ENCODE assay signal across 10 mouse cellular contexts in the genomic region with DNA sequence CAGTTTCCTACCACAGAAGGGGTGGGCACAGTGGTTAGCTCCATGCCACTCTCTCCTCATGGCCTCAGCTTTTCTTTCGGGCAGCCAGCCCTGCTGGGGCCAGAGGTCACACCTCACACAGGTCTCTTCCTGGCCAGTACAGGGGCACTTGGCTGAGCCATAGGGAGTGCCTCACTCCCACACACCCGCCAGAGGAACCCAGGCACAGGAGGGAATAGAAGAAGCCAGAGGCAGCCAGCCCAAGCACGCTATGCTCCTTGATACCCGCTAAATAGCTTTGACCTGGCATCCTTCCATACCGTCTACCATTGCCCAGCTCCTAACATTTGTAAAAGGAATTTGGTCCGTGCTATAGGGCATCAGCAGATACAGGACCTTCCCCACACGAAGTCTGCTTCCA.
DNase-seq lines count a peak whose midpoint lies in the region; ATAC-seq and TF ChIP-seq lines count a peak whose summit lies in the region.
"Had no signal": no experiment of that assay in that cellular context is flagged by ENCODE, and none has a peak within 500 bp of the region (broad histone marks: within the 10 kb centered on the region; RNA-seq: fewer than 3 reads in every experiment).

No protein-coding gene starts in this region.

- no peak for TF ChIP-seq CTCF in liver, adult 2 months (IDR thresholded peaks at IDR 0.05; ENCODE audit: low read depth, low read length)
- no peak for TF ChIP-seq CTCF in forebrain, postnatal 0 days (IDR thresholded peaks at IDR 0.05; ENCODE audit: low read depth)

- 61% methylated on average over 7 of the region's 7 CpGs for WGBS in liver, adult 2 months
- WGBS in liver, embryonic 12.5 days (ENCODE audit: insufficient replicate concordance) = 46% methylated on average over 7 of the region's 7 CpGs
- WGBS in forebrain, postnatal 0 days = 24% methylated on average over 7 of the region's 7 CpGs
- 45% methylated on average over 7 of the region's 7 CpGs for WGBS in midbrain, embryonic 14.5 days

- H3K36me3 ChIP-seq in liver, adult 2 months (ENCODE audit: control insufficient read depth, insufficient read depth, low read length) = no peaks in the 10 kb centered on the region
- H3K36me3 ChIP-seq in liver, embryonic 12.5 days = no peaks in the 10 kb centered on the region
- no peaks in the 10 kb centered on the region for H3K36me3 ChIP-seq in forebrain, postnatal 0 days (ENCODE audit: insufficient read depth)
- H3K36me3 ChIP-seq in midbrain, embryonic 14.5 days (ENCODE audit: control insufficient read depth, insufficient read depth, low read length) = no peaks in the 10 kb centered on the region

- no peak overlapping the region for H3K9ac ChIP-seq in liver, adult 2 months (ENCODE audit: low read depth, low read length)
- no peak overlapping the region for H3K9ac ChIP-seq in liver, embryonic 12.5 days
- no peak overlapping the region for H3K9ac ChIP-seq in forebrain, postnatal 0 days
- no peak overlapping the region for H3K9ac ChIP-seq in midbrain, embryonic 14.5 days (replicated peaks; ENCODE audit: low read length)

- no peaks in the 10 kb centered on the region for H3K4me1 ChIP-seq in liver, adult 2 months (ENCODE audit: control insufficient read depth, insufficient read depth, low read length)
- no peaks in the 10 kb centered on the region for H3K4me1 ChIP-seq in liver, embryonic 12.5 days
- no peaks in the 10 kb centered on the region for H3K4me1 ChIP-seq in forebrain, postnatal 0 days (ENCODE audit: insufficient read depth)
- H3K4me1 ChIP-seq in midbrain, embryonic 14.5 days (ENCODE audit: control insufficient read depth, insufficient read depth, low read length) = peaks cover 15% of the 10 kb centered on the region

- no peak overlapping the region for H3K4me3 ChIP-seq in liver, adult 2 months (ENCODE audit: insufficient read depth, low read depth, low read length)
- H3K4me3 ChIP-seq in liver, embryonic 12.5 days = no peak overlapping the region
- H3K4me3 ChIP-seq in forebrain, postnatal 0 days (ENCODE audit: low read depth, low read length) = no peak overlapping the region
- no peak overlapping the region for H3K4me3 ChIP-seq in midbrain, embryonic 14.5 days (replicated peaks; ENCODE audit: low read depth, low read length)

- H3K4me2 ChIP-seq in liver, embryonic 12.5 days = no peak overlapping the region
- H3K4me2 ChIP-seq in forebrain, postnatal 0 days (ENCODE audit: low read depth) = no peak overlapping the region
- no peak overlapping the region for H3K4me2 ChIP-seq in midbrain, embryonic 14.5 days (ENCODE audit: low read length)

- no peak overlapping the region for H3K27ac ChIP-seq in liver, adult 2 months (replicated peaks; ENCODE audit: insufficient read depth, low read depth, low read length)
- no peak overlapping the region for H3K27ac ChIP-seq in liver, embryonic 12.5 days
- 0 out of 2 replicates have a peak overlapping the region, but pooled peaks have one; percentile 21 for H3K27ac ChIP-seq in forebrain, postnatal 0 days (ENCODE audit: low read depth, low read length)
- peak overlapping the region; percentile 41 for H3K27ac ChIP-seq in midbrain, embryonic 14.5 days (replicated peaks; ENCODE audit: low read depth, low read length)

- H3K9me3 ChIP-seq in liver, embryonic 12.5 days (replicated peaks) = no peaks in the 10 kb centered on the region
- H3K9me3 ChIP-seq in forebrain, postnatal 0 days (ENCODE audit: low read length) = no peaks in the 10 kb centered on the region
- no peaks in the 10 kb centered on the region for H3K9me3 ChIP-seq in midbrain, embryonic 14.5 days (ENCODE audit: control insufficient read depth, low read length)

- no peak for TF ChIP-seq POLR2A in liver, adult 2 months (IDR thresholded peaks at IDR 0.05; ENCODE audit: extremely low read depth, insufficient read depth, low read length)

- peak; percentile 44 for DNase-seq in cerebellum, adult 9-10 months
- no peak for DNase-seq in cerebellum, postnatal 14 days
- DNase-seq in liver, adult 2 months (ENCODE audit: extremely low read depth, low read depth, low spot score) = peak; percentile 6
- peak; percentile 43 for DNase-seq in forebrain, postnatal 0 days
- DNase-seq in midbrain, embryonic 14.5 days = peak; percentile 63
- no peak for DNase-seq in right cerebral cortex, postnatal 36 days (ENCODE audit: low spot score in 2 of 2)
- no peak for DNase-seq in left cerebral cortex, adult 9 months (ENCODE audit: low spot score in 2 of 2)
- DNase-seq: liver; thymus, postnatal 25 days had no signal

- no peaks in the 10 kb centered on the region for H3K27me3 ChIP-seq in liver, adult 2 months (ENCODE audit: control insufficient read depth, insufficient read depth, low read length)
- no peaks in the 10 kb centered on the region for H3K27me3 ChIP-seq in liver, embryonic 12.5 days (replicated peaks)
- H3K27me3 ChIP-seq in forebrain, postnatal 0 days (ENCODE audit: insufficient read depth, low read length) = no peaks in the 10 kb centered on the region
- no peaks in the 10 kb centered on the region for H3K27me3 ChIP-seq in midbrain, embryonic 14.5 days (ENCODE audit: control insufficient read depth, insufficient read depth, low read length)

- H3K79me2 ChIP-seq in liver, adult 2 months (ENCODE audit: control insufficient read depth, insufficient read depth, low read length) = no peaks in the 10 kb centered on the region

- ATAC-seq in liver, embryonic 12.5 days = no peak
- ATAC-seq in forebrain, postnatal 0 days = peak; percentile 15; the same call in 1 of the 2 replicates
- no peak; the same call in 1 of the 2 replicates for ATAC-seq in midbrain, embryonic 14.5 days (ENCODE audit: low FRiP score, low TSS enrichment)

Comparison
In these comparisons a context has a peak if more than half of its experiments do, and no peak if none do; other contexts are left out.
1. DNase-seq: peak in cerebellum, adult 9-10 months (single experiment), liver, adult 2 months (single experiment), forebrain, postnatal 0 days (single experiment) and midbrain, embryonic 14.5 days (single experiment); none in cerebellum, postnatal 14 days (0 of 2), right cerebral cortex, postnatal 36 days (0 of 2) and left cerebral cortex, adult 9 months (0 of 2).
2. H3K27ac ChIP-seq: peak in forebrain, postnatal 0 days (single experiment) and midbrain, embryonic 14.5 days (single experiment); none in liver, adult 2 months (single experiment) and liver, embryonic 12.5 days (single experiment).